Mouse (Mus musculus) lung, postnatal 0 days (tissue): ENCODE data around the gene Jak1. TPM values are rescaled to one million over a fixed set of nuclear protein-coding genes. Genes with fewer than 3 reads are reported as not detected.

ENCODE experiments used
- ATAC-seq: fragments of 200-750 bp; cut with Nextera tagmentation; 2 replicates; pipeline ENCODE4 v1.8.0; 2017; ENCODE audit warnings: moderate library complexity
- DNase-seq: peaks from one replicate; pipeline ENCODE4 v3.0.0-alpha.2; 2016; ENCODE audit warnings: low spot score
- H3K27ac ChIP-seq: fragments of 300-500 bp; sonication (generic); 2 replicates; pipeline ENCODE4 v1.5.1; 2014; ENCODE audit warnings: antibody characterized with exemption, mild to moderate bottlenecking, low read length, mixed read lengths
- H3K27me3 ChIP-seq: fragments of 300-500 bp; sonication (generic); replicated peaks from 2 replicates; pipeline ENCODE4 v1.6.1; 2014; ENCODE audit warnings: low read length, mixed read lengths; ENCODE audit not compliant: insufficient read depth
- H3K36me3 ChIP-seq: fragments of 300-500 bp; sonication (generic); 2 replicates; pipeline ENCODE4 v1.6.1; 2014; ENCODE audit warnings: low read length, mixed read lengths; ENCODE audit not compliant: insufficient read depth
- H3K4me1 ChIP-seq: fragments of 300-500 bp; sonication (generic); 2 replicates; pipeline ENCODE4 v1.6.1; 2014; ENCODE audit warnings: antibody characterized with exemption, low read depth, low read length, mixed read lengths; ENCODE audit not compliant: insufficient read depth
- H3K4me2 ChIP-seq: fragments of 300-500 bp; sonication (generic); replicated peaks from 2 replicates; pipeline ENCODE4 v1.6.1; 2014; ENCODE audit warnings: low read depth, mild to moderate bottlenecking, low read length, moderate library complexity, mixed read lengths
- H3K4me3 ChIP-seq: fragments of 300-500 bp; sonication (generic); 2 replicates; pipeline ENCODE4 v1.5.1; 2014; ENCODE audit warnings: low read depth, low read length
- H3K9ac ChIP-seq: fragments of 300-500 bp; sonication (generic); replicated peaks from 2 replicates; pipeline ENCODE4 v1.6.1; 2014; ENCODE audit warnings: low read depth, mild to moderate bottlenecking
- H3K9me3 ChIP-seq: fragments of 300-500 bp; sonication (generic); 2 replicates; pipeline ENCODE4 v1.6.1; 2016; ENCODE audit warnings: low read length, mixed read lengths
- CTCF ChIP-seq: IDR thresholded peaks from 2 replicates; pipeline ENCODE4 v1.5.1; 2016; ENCODE audit warnings: antibody characterized with exemption, mild to moderate bottlenecking
- EP300 ChIP-seq: IDR thresholded peaks from 2 replicates; pipeline ENCODE4 v1.6.1; 2016; ENCODE audit warnings: antibody characterized with exemption, mild to moderate bottlenecking, control low read depth
- WGBS: fragments of 180-500 bp; shearing (Covaris S2); extraction: QIAGEN DNeasy Blood & Tissue Kit; methylation state at CpG from one replicate; pipeline ENCODE4 v1.1.7; 2014; 5-methylcytosine and 5-hydroxymethylcytosine counted together
- polyA plus RNA-seq: library from polyadenylated mRNA; unstranded; fragments of >200 nt; fragmentation: Nextera tagmentation; extraction: Ambion mirVana; gene quantifications from 2 replicates; pipeline ENCODE4 v1.2.1, GENCODE M21; 2015

The Jak1 gene
- polyA plus RNA-seq, 1 experiment from 2014 or later: 80.0 TPM

DNA sequence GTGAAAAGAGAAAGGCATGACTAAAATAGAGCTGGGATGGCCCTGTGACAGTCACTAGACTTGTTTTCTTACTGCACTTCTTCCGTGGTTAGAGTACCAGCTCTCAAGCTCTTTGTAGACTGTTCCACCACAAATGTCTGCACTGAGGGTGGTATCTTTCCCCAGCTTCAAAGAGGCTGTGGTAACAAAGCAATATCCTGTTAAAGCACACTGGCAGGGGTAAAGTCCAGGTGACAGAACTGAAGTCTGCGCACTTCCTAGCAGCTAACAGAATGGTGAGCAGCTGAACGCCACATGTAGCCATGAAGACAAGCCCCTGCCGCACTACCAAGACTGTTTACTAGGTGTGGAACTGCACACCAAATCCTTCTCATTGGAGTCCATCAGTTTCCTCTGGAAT lies 77.7 kb downstream of the Jak1 start:
- Histone ChIP-seq H3K4me3 (no peak overlapping the region), H3K27ac (no peak overlapping the region), H3K4me1 (no peaks in the 10 kb centered on the region), H3K9ac (no peak overlapping the region), H3K4me2 (no peak overlapping the region), H3K9me3 (no peaks in the 10 kb centered on the region), H3K36me3 (peaks cover 27% of the 10 kb centered on the region; the same call in 1 of the 2 replicates), H3K27me3 (no peaks in the 10 kb centered on the region)
- DNase-seq (no peak), ATAC-seq (no peak)
- 86% methylated on average over 4 of the region's 4 CpGs for WGBS
- no peak for TF ChIP-seq CTCF
- TF ChIP-seq EP300: no peak

- no peak for ATAC-seq
Observed at GRCm38 (mm10) chr4:101186591-101186990, 78.5 kb downstream of the Jak1 start.

DNA sequence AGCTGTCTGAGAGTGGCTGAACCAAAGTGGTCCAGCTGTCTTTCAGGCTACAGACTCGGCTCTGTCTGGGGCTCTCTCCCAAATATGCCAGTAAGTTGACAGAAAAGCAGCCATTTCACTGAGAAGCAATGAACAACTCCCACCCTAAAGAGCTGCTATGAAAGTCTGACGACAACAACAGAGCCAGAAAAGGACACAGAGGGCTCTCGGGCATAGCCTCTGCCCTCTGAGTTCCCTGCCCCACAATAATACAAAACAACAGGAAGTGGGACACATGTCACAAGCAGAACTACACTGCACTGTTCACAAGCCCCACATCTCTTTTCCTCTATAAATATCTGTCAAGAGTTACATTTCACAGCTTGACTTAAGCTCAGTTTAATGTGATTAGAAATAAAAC lies 79.9 kb downstream of the Jak1 start:
- TF ChIP-seq CTCF: no peak
- no peak for TF ChIP-seq EP300
- Histone ChIP-seq H3K4me2 (no peak overlapping the region), H3K27ac (peak overlapping the region; percentile 59; the same call in 1 of the 2 replicates), H3K27me3 (no peaks in the 10 kb centered on the region), H3K9ac (no peak overlapping the region), H3K4me1 (no peaks in the 10 kb centered on the region), H3K9me3 (no peaks in the 10 kb centered on the region), H3K4me3 (no peak overlapping the region), H3K36me3 (peaks cover 23% of the 10 kb centered on the region; the same call in 1 of the 2 replicates)
- peak; percentile 37 for DNase-seq
- ATAC-seq: peak; percentile 62
- WGBS: 39% methylated on average over 3 of the region's 3 CpGs

More at GRCm38 (mm10) chr4:101186591-101186990, 78.5 kb downstream of the Jak1 start:
- 74% methylated on average over 5 of the region's 5 CpGs for WGBS
- Histone ChIP-seq H3K27me3 (no peaks in the 10 kb centered on the region), H3K4me3 (no peak overlapping the region), H3K9me3 (no peaks in the 10 kb centered on the region), H3K27ac (no peak overlapping the region), H3K4me2 (no peak overlapping the region), H3K4me1 (no peaks in the 10 kb centered on the region), H3K9ac (no peak overlapping the region), H3K36me3 (peaks cover 23% of the 10 kb centered on the region; the same call in 1 of the 2 replicates)
- DNase-seq: no peak
- no peak for TF ChIP-seq EP300
- TF ChIP-seq CTCF: no peak

GRCm38 (mm10) chr4:101182603-101183011 lies 82.5 kb downstream of the Jak1 start:
- peaks cover 23% of the 10 kb centered on the region; the same call in 1 of the 2 replicates for H3K36me3 ChIP-seq
- peak overlapping the region; percentile 45 for H3K27ac ChIP-seq
- ATAC-seq (peak; percentile 60), DNase-seq (peak; percentile 64)
- no peaks in the 10 kb centered on the region for H3K9me3 ChIP-seq
- H3K9ac ChIP-seq: no peak overlapping the region
- no peak overlapping the region for H3K4me2 ChIP-seq
- TF ChIP-seq CTCF (peak; percentile 25; the same call in 1 of the 2 replicates), EP300 (no peak)
- H3K27me3 ChIP-seq: no peaks in the 10 kb centered on the region
- 40% methylated on average over 9 of the region's 9 CpGs for WGBS
- H3K4me3 ChIP-seq: no peak overlapping the region
- H3K4me1 ChIP-seq: no peaks in the 10 kb centered on the region

- TF ChIP-seq CTCF: no peak
- no peak for TF ChIP-seq EP300
- H3K27me3 ChIP-seq: no peaks in the 10 kb centered on the region
- no peak overlapping the region for H3K4me2 ChIP-seq
- H3K9ac ChIP-seq: no peak overlapping the region
- no peaks in the 10 kb centered on the region for H3K4me1 ChIP-seq
- H3K4me3 ChIP-seq: no peak overlapping the region
- WGBS: 74% methylated on average over 5 of the region's 5 CpGs
- no peaks in the 10 kb centered on the region for H3K9me3 ChIP-seq
- ATAC-seq (no peak), DNase-seq (no peak)
- no peak overlapping the region for H3K27ac ChIP-seq
- H3K36me3 ChIP-seq: peaks cover 28% of the 10 kb centered on the region; the same call in 1 of the 2 replicates
Observed at GRCm38 (mm10) chr4:101180681-101181080, 84.4 kb downstream of the Jak1 start.

- WGBS: 67% methylated on average over 6 of the region's 6 CpGs
- no peaks in the 10 kb centered on the region for H3K9me3 ChIP-seq
- peaks cover 32% of the 10 kb centered on the region for H3K36me3 ChIP-seq
- DNase-seq (no peak), ATAC-seq (no peak)
- no peak overlapping the region for H3K27ac ChIP-seq
- H3K4me1 ChIP-seq: no peaks in the 10 kb centered on the region
- no peak overlapping the region for H3K4me3 ChIP-seq
- no peak overlapping the region for H3K9ac ChIP-seq
- no peaks in the 10 kb centered on the region for H3K27me3 ChIP-seq
- H3K4me2 ChIP-seq: no peak overlapping the region
- TF ChIP-seq CTCF (no peak), EP300 (no peak)
Observed at GRCm38 (mm10) chr4:101179836-101180235, 85.2 kb downstream of the Jak1 start.

DNA sequence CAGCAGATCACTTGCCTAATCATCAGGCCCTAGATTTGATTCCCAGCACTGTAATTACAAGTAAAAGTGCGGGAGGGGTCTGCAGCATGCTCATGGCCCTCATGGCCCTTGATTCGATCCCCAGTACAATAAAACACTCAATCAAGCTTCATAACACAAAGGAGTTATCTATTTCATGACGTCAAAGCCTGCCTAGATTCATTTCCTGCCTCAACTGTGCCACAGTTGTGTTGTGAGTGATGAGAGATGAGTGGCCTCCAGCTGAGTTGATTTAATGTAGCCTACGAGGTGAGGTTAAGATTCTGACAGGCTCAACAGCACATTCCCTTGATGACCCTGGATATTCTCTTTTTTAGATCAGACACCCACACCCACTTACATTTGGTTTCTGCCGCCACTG lies 86.0 kb downstream of the Jak1 start:
- Histone ChIP-seq H3K9me3 (no peaks in the 10 kb centered on the region), H3K36me3 (peaks cover 36% of the 10 kb centered on the region), H3K9ac (no peak overlapping the region), H3K4me1 (no peaks in the 10 kb centered on the region), H3K4me3 (no peak overlapping the region), H3K27me3 (no peaks in the 10 kb centered on the region), H3K4me2 (no peak overlapping the region), H3K27ac (no peak overlapping the region)
- DNase-seq (no peak), ATAC-seq (no peak)
- no peak for TF ChIP-seq EP300
- TF ChIP-seq CTCF: no peak
- whole genome bisulfite sequencing: 65% methylated on average over 5 of the region's 5 CpGs
